Mouse (Mus musculus) neural tube, embryonic 14.5 days (tissue): ENCODE measurements at regions not wholly inside any gene's neighbourhood (a gene's known extent, or its start where the extent isn't known, plus 50 kb on each side); places are given as distances from the start of the nearest gene placed in this dataset.

ENCODE experiments used
- ATAC-seq: fragments of 200-750 bp; cut with Nextera tagmentation; 2 replicates; pipeline ENCODE4 v1.8.0; 2017; ENCODE audit warnings: low read depth, mild to moderate bottlenecking, moderate TSS enrichment, moderate library complexity
- H3K27ac ChIP-seq: fragments of 300-500 bp; sonication (generic); 2 replicates; pipeline ENCODE4 v1.5.1; 2014; ENCODE audit warnings: low read depth, mild to moderate bottlenecking, control low read depth, low read length, moderate library complexity, mixed read lengths
- H3K27me3 ChIP-seq: fragments of 300-500 bp; sonication (generic); 2 replicates; pipeline ENCODE4 v1.6.1; 2014; ENCODE audit warnings: low read length; ENCODE audit not compliant: control insufficient read depth, insufficient read depth
- H3K36me3 ChIP-seq: fragments of 300-500 bp; sonication (generic); 2 replicates; pipeline ENCODE4 v1.6.1; 2014; ENCODE audit warnings: low read length, mixed read lengths; ENCODE audit not compliant: control insufficient read depth, insufficient read depth
- H3K4me1 ChIP-seq: fragments of 300-500 bp; sonication (generic); 2 replicates; pipeline ENCODE4 v1.6.1; 2014; ENCODE audit warnings: low read length; ENCODE audit not compliant: control insufficient read depth, insufficient read depth
- H3K4me2 ChIP-seq: fragments of 300-500 bp; sonication (generic); 2 replicates; pipeline ENCODE4 v1.6.1; 2014; ENCODE audit warnings: mild to moderate bottlenecking, low read depth, low read length, control low read depth
- H3K4me3 ChIP-seq: fragments of 300-500 bp; sonication (generic); 2 replicates; pipeline ENCODE4 v1.5.1; 2014; ENCODE audit warnings: low read depth, low read length, control low read depth, mixed read lengths
- H3K9ac ChIP-seq: fragments of 300-500 bp; sonication (generic); replicated peaks from 2 replicates; pipeline ENCODE4 v1.6.1; 2014; ENCODE audit warnings: low read depth, mild to moderate bottlenecking, control low read depth, low read length, mixed read lengths
- H3K9me3 ChIP-seq: fragments of 300-500 bp; sonication (generic); 2 replicates; pipeline ENCODE4 v1.6.1; 2016; ENCODE audit warnings: low read length; ENCODE audit not compliant: control insufficient read depth
- WGBS: fragments of 180-500 bp; shearing (Covaris S2); extraction: QIAGEN DNeasy Blood & Tissue Kit; methylation state at CpG from one replicate; pipeline ENCODE4 v1.1.7; 2014; 5-methylcytosine and 5-hydroxymethylcytosine counted together

DNA sequence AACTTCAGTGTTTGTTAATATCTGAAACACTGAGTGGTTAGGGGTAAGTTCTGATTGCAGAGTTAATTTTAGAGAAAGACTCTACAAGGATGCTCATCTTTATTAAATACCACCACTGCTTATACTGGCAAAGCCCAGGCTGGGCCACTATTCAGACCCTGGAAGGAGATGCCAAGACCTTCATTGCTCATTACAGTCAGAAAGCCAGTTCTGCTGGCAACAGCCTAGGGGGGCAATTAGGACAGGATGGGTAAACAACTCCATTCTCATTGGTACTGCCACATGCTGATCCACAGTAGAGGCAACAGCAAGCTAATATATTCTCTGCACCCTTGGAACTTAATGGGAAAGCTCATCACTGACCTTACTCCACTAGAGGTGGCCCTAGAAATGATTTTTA is 568.5 kb downstream of the Efnb2 start:
- H3K4me1 ChIP-seq = no peaks in the 10 kb centered on the region

DNA sequence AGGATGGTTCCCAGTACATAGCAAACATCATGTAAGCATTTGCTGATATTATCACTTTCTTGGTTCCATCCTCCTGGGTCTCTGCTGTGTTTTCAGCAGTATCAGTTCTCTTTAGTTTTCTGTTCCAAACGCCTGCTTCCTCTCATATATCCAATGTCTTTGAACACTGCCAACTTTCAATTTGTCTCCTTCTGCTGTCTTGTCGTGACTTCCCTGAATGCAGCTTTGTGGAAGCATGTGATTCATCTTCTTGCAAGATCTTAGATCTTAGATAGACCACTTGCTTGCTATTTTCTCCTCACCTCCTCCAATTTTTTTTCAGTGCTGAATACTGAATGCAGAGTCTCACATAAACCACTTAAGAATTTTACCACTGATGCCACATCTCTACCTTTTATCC is 576.4 kb downstream of the Efnb2 start:
- Histone ChIP-seq H3K4me3 (no peak overlapping the region), H3K27me3 (no peaks in the 10 kb centered on the region), H3K36me3 (no peaks in the 10 kb centered on the region), H3K4me2 (no peak overlapping the region), H3K9ac (no peak overlapping the region), H3K9me3 (no peaks in the 10 kb centered on the region), H3K27ac (no peak overlapping the region), H3K4me1 (no peaks in the 10 kb centered on the region)
- no peak for ATAC-seq
- 83% methylated on average over 2 of the region's 2 CpGs for WGBS

More for the DNA sequence above, 568.5 kb downstream of the Efnb2 start:
- Histone ChIP-seq H3K9ac (no peak overlapping the region), H3K9me3 (no peaks in the 10 kb centered on the region), H3K36me3 (no peaks in the 10 kb centered on the region), H3K27me3 (no peaks in the 10 kb centered on the region), H3K4me3 (no peak overlapping the region), H3K27ac (no peak overlapping the region), H3K4me2 (no peak overlapping the region)
- no peak for ATAC-seq

DNA sequence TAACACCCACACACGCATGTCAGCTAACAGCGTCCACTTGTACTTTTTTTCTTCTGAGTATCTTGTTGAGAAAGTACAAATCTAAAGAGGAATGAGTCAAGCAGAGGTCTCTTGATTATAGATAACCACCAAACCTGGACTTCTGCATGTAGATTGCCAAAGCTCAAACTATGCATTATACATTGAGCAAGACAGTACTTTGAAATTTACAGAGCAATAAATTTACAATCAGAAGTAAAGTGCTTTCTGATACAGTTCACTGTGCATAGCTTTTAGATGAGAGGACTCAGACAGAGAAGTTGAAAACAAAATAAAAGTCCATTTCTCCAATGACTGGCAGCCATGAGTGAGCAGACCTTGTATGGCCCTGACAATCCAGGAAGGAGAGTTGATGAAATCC is 597.0 kb downstream of the Efnb2 start:
- H3K9me3 ChIP-seq = no peaks in the 10 kb centered on the region
- no peak overlapping the region for H3K4me2 ChIP-seq
- H3K36me3 ChIP-seq = no peaks in the 10 kb centered on the region
- no peak overlapping the region for H3K27ac ChIP-seq
- H3K4me1 ChIP-seq = no peaks in the 10 kb centered on the region
- no peak overlapping the region for H3K9ac ChIP-seq
- WGBS = 97% methylated on average over 2 of the region's 2 CpGs
- ATAC-seq = no peak
- no peak overlapping the region for H3K4me3 ChIP-seq
- H3K27me3 ChIP-seq = no peaks in the 10 kb centered on the region

DNA sequence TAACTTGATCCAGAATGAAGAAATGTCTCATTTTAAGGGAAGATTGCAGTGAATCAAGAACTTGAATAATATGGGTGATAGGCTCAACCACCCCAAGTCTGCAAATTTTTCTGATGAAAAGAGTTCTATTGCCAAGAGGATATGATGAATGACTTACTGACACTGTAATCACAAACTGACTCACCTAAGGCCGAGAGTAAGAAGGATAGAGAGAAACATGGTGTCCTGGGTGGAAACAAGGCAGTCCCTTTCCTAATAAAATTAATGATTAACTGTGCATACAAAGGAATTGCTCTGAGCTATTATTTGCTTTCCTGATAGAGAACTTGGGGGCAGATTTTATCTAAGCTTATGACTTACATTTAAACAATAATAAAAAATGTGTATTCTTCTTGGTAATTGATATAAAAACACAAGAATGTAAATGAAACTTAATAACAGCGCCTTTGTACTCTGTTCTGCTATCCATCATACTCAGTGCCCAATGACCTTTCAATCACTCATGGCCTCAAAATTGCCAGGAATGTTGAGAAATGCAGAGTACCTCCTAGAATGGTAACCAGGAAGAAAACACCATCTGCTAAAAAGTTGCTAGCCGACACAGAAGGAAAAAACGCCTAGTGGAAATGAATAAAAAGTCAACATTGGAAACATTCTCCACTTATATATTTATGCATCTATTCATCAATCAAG is 606.7 kb downstream of the Efnb2 start:
- H3K4me1 ChIP-seq = no peaks in the 10 kb centered on the region
- 73% methylated on average over 4 of the region's 4 CpGs for WGBS

DNA sequence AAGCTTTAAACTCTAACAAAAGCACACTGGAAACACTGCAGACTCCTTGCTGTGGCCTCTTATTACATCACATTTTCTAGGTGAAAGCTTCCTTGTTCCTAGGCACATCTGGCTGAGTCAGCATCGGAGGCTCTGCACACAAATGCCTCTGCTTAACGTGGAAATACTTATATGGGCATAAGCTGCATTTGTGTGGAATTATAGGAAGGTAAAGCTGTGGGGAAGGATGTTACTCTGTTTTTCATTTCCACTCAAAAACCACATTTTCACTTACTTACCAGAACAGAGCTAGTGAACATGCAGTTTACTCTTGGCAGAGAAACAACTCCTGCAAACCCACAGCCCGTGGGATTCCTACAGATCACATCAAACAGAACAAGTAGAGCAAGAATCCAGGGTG is 609.9 kb downstream of the Efnb2 start:
- H3K9ac ChIP-seq = no peak overlapping the region
- 50% methylated on average over 3 of the region's 3 CpGs for WGBS
- no peak overlapping the region for H3K27ac ChIP-seq
- H3K27me3 ChIP-seq = no peaks in the 10 kb centered on the region
- no peaks in the 10 kb centered on the region for H3K36me3 ChIP-seq
- no peak for ATAC-seq
- H3K9me3 ChIP-seq = no peaks in the 10 kb centered on the region
- no peaks in the 10 kb centered on the region for H3K4me1 ChIP-seq
- H3K4me3 ChIP-seq = no peak overlapping the region
- no peak overlapping the region for H3K4me2 ChIP-seq

More for the DNA sequence above, 606.7 kb downstream of the Efnb2 start:
- Histone ChIP-seq H3K27me3 (no peaks in the 10 kb centered on the region), H3K36me3 (no peaks in the 10 kb centered on the region), H3K9ac (no peak overlapping the region), H3K4me2 (no peak overlapping the region), H3K27ac (no peak overlapping the region), H3K9me3 (no peaks in the 10 kb centered on the region), H3K4me3 (no peak overlapping the region)
- ATAC-seq = no peak

DNA sequence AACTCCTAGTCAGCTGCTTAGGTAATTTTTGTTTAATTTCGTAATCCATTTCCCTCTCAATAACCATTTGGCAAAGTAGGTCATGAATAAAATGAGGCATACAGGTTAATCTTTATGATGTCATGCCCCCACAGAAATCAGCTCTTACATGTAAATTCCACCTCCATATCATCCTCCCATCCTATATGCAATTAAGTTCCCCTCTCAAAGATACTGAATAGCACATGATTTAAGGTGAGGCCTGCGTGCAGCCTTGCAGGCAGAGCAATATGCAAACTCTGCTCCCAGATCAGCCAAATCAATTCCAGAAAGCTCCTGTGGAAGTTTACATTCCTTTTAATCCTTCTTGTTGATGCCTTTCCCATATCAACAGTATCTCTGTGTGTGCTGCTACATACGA is 610.3 kb downstream of the Efnb2 start:
- H3K4me1 ChIP-seq = no peaks in the 10 kb centered on the region
- ATAC-seq = no peak
- no peak overlapping the region for H3K4me2 ChIP-seq
- no peak overlapping the region for H3K4me3 ChIP-seq
- H3K9me3 ChIP-seq = no peaks in the 10 kb centered on the region
- no peak overlapping the region for H3K27ac ChIP-seq
- no peak overlapping the region for H3K9ac ChIP-seq
- WGBS = 53% methylated on average over 3 of the region's 3 CpGs
- no peaks in the 10 kb centered on the region for H3K36me3 ChIP-seq
- H3K27me3 ChIP-seq = no peaks in the 10 kb centered on the region

DNA sequence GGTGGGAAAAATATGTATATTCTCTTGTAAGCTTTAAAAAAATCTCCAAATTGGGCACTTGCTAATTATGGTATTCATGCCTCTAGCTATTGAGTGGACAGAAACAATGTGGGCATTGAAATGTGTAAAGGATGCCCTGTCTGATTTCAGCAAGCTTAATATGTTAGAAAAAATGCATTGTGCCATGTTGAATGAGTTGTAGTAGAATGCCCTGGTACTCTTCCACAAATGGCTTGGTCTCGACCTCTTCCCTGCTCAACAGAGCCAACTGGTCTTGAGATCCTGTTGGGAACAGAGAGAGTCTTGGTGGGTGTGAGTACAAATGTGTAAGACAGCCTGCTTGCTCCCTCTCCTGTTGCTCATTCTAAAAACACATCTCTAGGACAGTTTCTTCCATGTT is 616.1 kb downstream of the Efnb2 start:
- 59% methylated on average over 1 of the region's 1 CpGs for WGBS
- Histone ChIP-seq H3K27ac (no peak overlapping the region), H3K36me3 (no peaks in the 10 kb centered on the region), H3K9me3 (no peaks in the 10 kb centered on the region), H3K27me3 (no peaks in the 10 kb centered on the region), H3K9ac (no peak overlapping the region), H3K4me2 (no peak overlapping the region), H3K4me1 (no peaks in the 10 kb centered on the region), H3K4me3 (no peak overlapping the region)
- ATAC-seq = no peak

DNA sequence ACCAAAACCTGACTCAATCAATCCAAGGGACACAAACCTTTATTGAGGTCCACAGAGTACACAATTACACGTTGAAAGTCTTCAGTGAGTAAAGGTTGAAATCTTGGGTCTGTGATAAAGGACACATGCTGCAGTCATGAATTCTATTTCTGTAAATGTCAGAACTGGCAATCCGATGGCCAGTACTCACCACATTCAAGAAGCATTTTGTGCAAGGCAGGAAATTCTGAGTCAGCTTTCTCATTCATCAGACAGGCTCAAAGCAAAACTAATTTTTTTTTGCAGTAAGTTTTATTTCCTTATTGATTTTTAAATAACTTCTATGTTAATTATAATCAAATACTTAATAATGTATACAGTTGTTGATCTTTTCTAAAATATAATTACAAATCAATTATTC is 616.7 kb downstream of the Efnb2 start:
- Histone ChIP-seq H3K9ac (no peak overlapping the region), H3K4me2 (no peak overlapping the region), H3K4me1 (no peaks in the 10 kb centered on the region), H3K9me3 (no peaks in the 10 kb centered on the region), H3K27me3 (no peaks in the 10 kb centered on the region), H3K27ac (no peak overlapping the region), H3K4me3 (no peak overlapping the region), H3K36me3 (no peaks in the 10 kb centered on the region)
- ATAC-seq = no peak
- WGBS = 74% methylated on average over 2 of the region's 2 CpGs

DNA sequence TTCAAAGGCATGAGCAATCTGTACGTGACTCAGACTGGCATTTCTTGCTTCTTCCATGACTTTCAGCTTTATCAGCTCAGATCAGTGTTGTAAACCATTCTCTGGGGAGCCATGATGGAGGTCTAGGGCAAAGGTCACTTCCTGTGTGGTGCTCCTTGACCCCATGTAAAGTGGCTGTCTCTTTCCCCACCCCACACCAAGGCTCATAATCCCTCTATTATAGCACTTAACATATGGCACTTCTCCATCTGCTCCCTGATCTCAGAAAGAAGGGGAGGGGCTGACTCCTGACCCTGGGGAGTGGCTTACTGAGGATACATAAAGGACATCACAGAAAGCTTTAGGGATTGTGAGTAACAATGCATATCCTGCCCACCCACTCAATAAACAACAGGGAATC is 623.1 kb downstream of the Efnb2 start:
- no peak overlapping the region for H3K9ac ChIP-seq
- no peak for ATAC-seq
- no peak overlapping the region for H3K27ac ChIP-seq
- no peaks in the 10 kb centered on the region for H3K27me3 ChIP-seq
- H3K4me1 ChIP-seq = no peaks in the 10 kb centered on the region
- H3K36me3 ChIP-seq = no peaks in the 10 kb centered on the region
- no peak overlapping the region for H3K4me3 ChIP-seq
- 50% methylated on average over 1 of the region's 1 CpGs for WGBS
- no peak overlapping the region for H3K4me2 ChIP-seq
- no peaks in the 10 kb centered on the region for H3K9me3 ChIP-seq
